Mouse (Mus musculus) C2C12 (cell line): ENCODE data around the gene Specc1. TPM values are rescaled to one million over a fixed set of nuclear protein-coding genes. Genes with fewer than 3 reads are reported as not detected.
A peak's percentile ranks its signal among the peaks of the same experiment; 100 is the strongest.

Experiments
- H3K27me3 ChIP-seq: one replicate; pipeline ENCODE4 v1.6.1; 2011; ENCODE audit not compliant: control insufficient read depth, insufficient read depth, insufficient read length
- H3K36me3 ChIP-seq: one replicate; pipeline ENCODE4 v1.6.1; 2011; ENCODE audit not compliant: control insufficient read depth, insufficient read depth
- H3K4me3 ChIP-seq: one replicate; pipeline ENCODE4 v1.5.1; 2011; ENCODE audit warnings: mild to moderate bottlenecking, control low read depth; ENCODE audit not compliant: poor library complexity, insufficient read depth, severe bottlenecking
- H3K79me2 ChIP-seq: one replicate; pipeline ENCODE4 v1.6.1; 2011; ENCODE audit not compliant: control insufficient read depth, insufficient read depth
- H3K79me3 ChIP-seq: one replicate; pipeline ENCODE4 v1.6.1; 2011; ENCODE audit warnings: low read depth, control low read depth
- H3ac ChIP-seq: one replicate; pipeline ENCODE3; 2011; ENCODE audit warnings: low read depth; ENCODE audit not compliant: control insufficient read depth, insufficient read length
- CEBPB ChIP-seq: IDR thresholded peaks from one replicate; pipeline ENCODE4 v1.6.1; 2011; ENCODE audit warnings: low read depth, mild to moderate bottlenecking, control low read depth, moderate library complexity
- CTCF ChIP-seq: IDR thresholded peaks from one replicate; pipeline ENCODE4 v1.5.1; 2011; ENCODE audit not compliant: control insufficient read depth, insufficient read depth, insufficient read length
- FOSL1 ChIP-seq: IDR thresholded peaks from one replicate; pipeline ENCODE4 v1.8.0; 2011; ENCODE audit warnings: mild to moderate bottlenecking, low read length; ENCODE audit not compliant: poor library complexity, insufficient read depth, severe bottlenecking
- MAX ChIP-seq: IDR thresholded peaks from one replicate; pipeline ENCODE4 v1.6.1; 2011; ENCODE audit warnings: mild to moderate bottlenecking, control low read depth
- MYOD1 ChIP-seq: IDR thresholded peaks from one replicate; pipeline ENCODE4 v1.6.1; 2011; ENCODE audit warnings: low read depth; ENCODE audit not compliant: control insufficient read depth, insufficient read length
- MYOG ChIP-seq: IDR thresholded peaks from one replicate; pipeline ENCODE4 v1.6.1; 2011; ENCODE audit not compliant: control insufficient read depth, insufficient read length; ENCODE audit errors: extremely low read depth
- USF1 ChIP-seq: IDR thresholded peaks from one replicate; pipeline ENCODE4 v1.6.1; 2011; ENCODE audit warnings: low read depth, mild to moderate bottlenecking, control low read depth, moderate library complexity
- polyA plus RNA-seq: library from polyadenylated mRNA; unstranded; fragments of >200 nt; fragmentation: generic; extraction: Trizol; gene quantifications from one replicate; pipeline ENCODE4 v1.2.1, GENCODE M21; 2012; ENCODE audit warnings: missing spikeins

The Specc1 gene
- polyA plus RNA-seq, 1 experiment, result 59.2 TPM

DNA sequence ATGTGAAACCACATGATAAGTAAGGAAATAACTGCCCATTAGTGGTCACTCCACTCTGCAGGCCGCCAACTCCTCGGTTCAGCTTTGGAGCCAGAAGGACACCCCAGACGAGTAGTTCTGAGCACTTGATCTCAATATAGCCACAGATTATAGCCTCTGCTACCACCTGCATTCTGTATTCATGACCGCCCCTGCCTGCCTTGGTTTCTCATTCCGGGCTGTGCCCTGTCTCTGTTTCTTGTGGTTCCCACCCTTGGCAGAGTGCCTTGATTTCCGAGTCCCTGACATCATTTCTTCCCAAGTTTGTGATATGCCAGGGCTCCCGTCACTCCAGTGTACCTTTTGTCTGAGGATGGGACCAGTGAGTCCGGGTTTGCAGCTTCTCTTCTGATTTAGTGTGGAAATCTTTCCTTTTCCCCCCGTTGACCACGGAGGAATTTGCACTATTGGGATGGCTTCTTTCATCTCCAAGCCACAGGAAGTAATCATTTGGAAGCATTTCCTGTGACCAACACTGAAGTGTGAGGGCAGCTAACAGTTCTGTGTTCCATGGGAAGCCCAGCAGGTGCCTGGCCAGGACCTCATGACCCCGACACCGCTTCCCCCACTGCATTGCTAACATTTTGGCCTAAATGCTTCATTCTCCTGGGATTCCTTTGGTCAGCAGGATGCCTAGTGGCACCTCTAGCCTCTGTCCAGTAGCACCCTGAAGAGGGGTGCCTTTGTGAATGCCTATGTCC, 67.1 kb downstream of the Specc1 start:
- H3K27me3 ChIP-seq, result no peaks in the 10 kb centered on the region
- no peaks in the 10 kb centered on the region for H3K36me3 ChIP-seq
- no peaks in the 10 kb centered on the region for H3K79me3 ChIP-seq
- no peak overlapping the region for H3ac ChIP-seq
- H3K4me3 ChIP-seq, result no peak overlapping the region
- H3K79me2 ChIP-seq, result no peaks in the 10 kb centered on the region
- TF ChIP-seq CEBPB (no peak), MYOD1 (peak; percentile 24), MYOG (no peak), MAX (no peak)

DNA sequence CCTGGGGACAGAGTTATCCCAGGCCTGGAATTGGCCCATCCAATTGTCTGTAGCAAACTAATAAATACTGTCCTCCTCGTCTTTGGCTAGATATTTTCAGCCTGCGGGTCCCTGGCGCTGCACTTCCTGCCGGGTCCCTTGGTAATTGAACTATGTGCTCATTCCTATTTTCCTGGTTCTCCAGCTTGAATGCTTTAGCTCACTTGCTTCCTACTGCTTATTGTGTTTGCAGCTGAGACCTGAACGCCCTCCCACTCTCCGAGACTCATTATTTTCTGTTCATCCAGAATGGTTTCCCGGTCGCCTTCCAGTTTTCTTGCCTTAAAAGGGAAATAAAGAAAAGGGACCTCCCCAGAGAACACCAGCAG, 67.7 kb downstream of the Specc1 start:
- no peak for TF ChIP-seq FOSL1
- no peak for TF ChIP-seq MYOD1
- no peak for TF ChIP-seq MAX
- TF ChIP-seq CEBPB, result no peak
- Histone ChIP-seq H3ac (no peak overlapping the region), H3K79me2 (no peaks in the 10 kb centered on the region), H3K4me3 (no peak overlapping the region), H3K79me3 (no peaks in the 10 kb centered on the region), H3K27me3 (no peaks in the 10 kb centered on the region), H3K36me3 (no peaks in the 10 kb centered on the region)

DNA sequence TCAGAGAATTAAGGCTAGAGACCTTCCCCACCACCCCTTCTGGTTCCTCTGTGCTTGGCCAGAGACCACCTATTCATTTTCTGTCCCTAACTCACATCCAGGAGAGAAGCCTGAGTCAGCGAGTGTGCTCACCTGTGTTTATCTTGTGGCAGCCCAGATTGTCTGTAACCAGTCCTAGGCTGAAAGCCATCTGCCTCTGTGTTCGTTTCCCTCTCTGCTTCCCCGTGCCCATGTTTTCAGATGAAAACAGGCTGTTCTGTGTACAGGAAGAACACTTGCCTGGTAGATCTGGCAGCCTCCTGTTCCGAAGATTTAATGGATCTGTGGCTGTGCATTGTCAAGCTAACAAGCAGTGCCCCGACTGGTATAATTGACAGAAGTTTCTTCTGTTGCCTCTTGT, 68.4 kb downstream of the Specc1 start:
- no peak for TF ChIP-seq MYOG
- TF ChIP-seq MAX, result no peak
- no peak for TF ChIP-seq USF1
- no peak for TF ChIP-seq CEBPB
- no peak for TF ChIP-seq MYOD1
- TF ChIP-seq CTCF, result no peak
- TF ChIP-seq FOSL1, result no peak

DNA sequence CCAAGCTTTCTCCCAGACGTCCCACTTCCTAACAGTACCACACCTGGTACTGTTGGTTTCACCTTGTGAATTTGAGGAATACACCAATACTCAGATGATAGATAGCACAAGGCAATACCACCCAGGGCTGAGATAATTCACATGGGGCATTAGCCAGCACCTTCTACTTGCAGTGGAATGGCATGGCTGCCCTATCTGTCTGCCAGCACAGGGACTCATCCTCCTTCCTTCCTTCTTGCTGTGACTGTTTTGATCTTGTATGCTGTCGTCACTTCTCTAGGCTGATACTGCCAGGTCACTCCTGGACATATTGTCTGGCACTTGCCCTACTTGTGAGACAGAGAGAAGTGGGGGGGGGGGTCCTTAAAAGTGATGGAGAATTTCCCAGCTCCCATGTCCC, 69.2 kb downstream of the Specc1 start:
- no peak for TF ChIP-seq CEBPB
- no peak for TF ChIP-seq USF1
- TF ChIP-seq MYOG, result no peak
- TF ChIP-seq MAX, result no peak
- no peak for TF ChIP-seq CTCF
- TF ChIP-seq FOSL1, result no peak
- no peak for TF ChIP-seq MYOD1
- Histone ChIP-seq H3ac (no peak overlapping the region), H3K4me3 (no peak overlapping the region), H3K79me3 (no peaks in the 10 kb centered on the region), H3K27me3 (no peaks in the 10 kb centered on the region), H3K36me3 (no peaks in the 10 kb centered on the region), H3K79me2 (no peaks in the 10 kb centered on the region)

More for the DNA sequence above, 68.4 kb downstream of the Specc1 start:
- Histone ChIP-seq H3K36me3 (no peaks in the 10 kb centered on the region), H3ac (no peak overlapping the region), H3K4me3 (no peak overlapping the region), H3K27me3 (no peaks in the 10 kb centered on the region), H3K79me3 (no peaks in the 10 kb centered on the region), H3K79me2 (no peaks in the 10 kb centered on the region)

DNA sequence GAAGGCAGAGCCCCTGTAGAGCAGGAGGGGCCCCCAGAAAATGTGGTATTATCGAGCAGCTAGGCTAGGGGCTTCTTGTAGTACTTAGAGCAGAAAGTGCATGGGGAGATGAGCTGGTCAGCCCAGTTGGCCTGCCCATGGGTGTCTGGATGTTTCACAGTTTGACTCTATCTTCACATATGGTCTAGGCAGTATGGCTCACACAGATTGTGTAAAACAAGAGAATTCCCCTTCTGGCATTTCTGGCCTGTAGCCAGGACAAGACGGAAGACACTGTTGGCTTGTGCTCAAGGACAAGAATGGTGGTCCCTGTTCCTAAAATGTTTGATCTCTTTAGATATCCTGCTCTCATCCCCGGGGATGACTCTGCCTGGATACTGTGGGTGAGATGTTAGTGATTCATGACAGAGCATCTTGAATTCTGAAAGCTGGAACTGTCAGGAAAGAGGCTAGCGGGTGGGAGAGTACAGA, 69.8 kb downstream of the Specc1 start:
- Histone ChIP-seq H3K79me2 (no peaks in the 10 kb centered on the region), H3K27me3 (no peaks in the 10 kb centered on the region), H3K4me3 (no peak overlapping the region), H3ac (no peak overlapping the region), H3K36me3 (no peaks in the 10 kb centered on the region), H3K79me3 (no peaks in the 10 kb centered on the region)
- no peak for TF ChIP-seq MAX
- TF ChIP-seq MYOD1, result no peak
- no peak for TF ChIP-seq CEBPB
- TF ChIP-seq MYOG, result no peak
- TF ChIP-seq CTCF, result no peak
- no peak for TF ChIP-seq FOSL1
- TF ChIP-seq USF1, result no peak

DNA sequence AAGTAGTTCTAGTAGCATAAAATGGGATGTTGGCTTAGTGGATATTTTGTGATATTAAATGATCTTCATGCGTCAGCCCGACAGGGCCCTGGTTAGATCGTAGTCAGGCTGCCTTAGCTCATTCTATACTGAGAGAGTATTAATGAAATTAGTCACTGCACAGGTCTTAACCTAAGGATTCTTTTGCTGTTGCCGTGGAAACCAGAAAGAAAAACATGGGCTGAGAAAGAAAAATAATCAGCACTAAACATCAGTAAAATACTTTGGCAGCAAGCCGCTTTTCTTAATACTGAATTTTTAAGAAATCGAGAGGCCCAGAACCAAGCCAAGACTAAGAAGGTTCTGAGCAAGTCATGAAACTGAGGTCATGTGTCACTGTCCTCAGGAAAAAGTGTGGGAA, 70.7 kb downstream of the Specc1 start:
- Histone ChIP-seq H3K4me3 (no peak overlapping the region), H3K36me3 (no peaks in the 10 kb centered on the region), H3K79me2 (no peaks in the 10 kb centered on the region), H3ac (no peak overlapping the region), H3K27me3 (no peaks in the 10 kb centered on the region), H3K79me3 (no peaks in the 10 kb centered on the region)
- TF ChIP-seq MYOD1 (no peak), FOSL1 (no peak), USF1 (no peak), CTCF (no peak), MAX (no peak), CEBPB (no peak), MYOG (no peak)
